Mouse (Mus musculus): ENCODE data around the gene Pyroxd2.

GRCm38 (mm10) chr19:42690256-42690655 lies 62.3 kb downstream of the Pyroxd2 start:
- TF ChIP-seq CTCF (IDR thresholded peaks at IDR 0.05; ENCODE audit: control insufficient read depth, insufficient read depth, low read length) (no peak), POLR2A (IDR thresholded peaks at IDR 0.05; ENCODE audit: borderline replicate concordance, control insufficient read depth, low read depth, low read length) (no peak)

All from bone marrow, adult 2 months (tissue).